Mouse (Mus musculus): ENCODE measurements around the gene Cwc27.

Gene Cwc27

GRCm38 (mm10) chr13:104816635-104817571 is at the start of gene Cwc27:
Gene Cwc27 (minus strand): TSS chr13:104817142.
- peak; percentile 74 for DNase-seq

GRCm38 (mm10) chr13:104866726-104867125 is 49.8 kb upstream of the Cwc27 start:
- no peak for DNase-seq

GRCm38 (mm10) chr13:104863127-104863979 is 46.4 kb upstream of the Cwc27 start, which contains the start of gene Shisal2b:
Gene Shisal2b (minus strand): TSS chr13:104863893.
- DNase-seq, result no peak

- DNase-seq, result no peak
These were observed 36.7 kb upstream of the Cwc27 start for GRCm38 (mm10) chr13:104853645-104854044.

GRCm38 (mm10) chr13:104843295-104844089 is 26.6 kb upstream of the Cwc27 start:
- DNase-seq, result no peak

GRCm38 (mm10) chr13:104841937-104842336 is 25.0 kb upstream of the Cwc27 start:
- no peak for DNase-seq

GRCm38 (mm10) chr13:104837628-104838027 is 20.7 kb upstream of the Cwc27 start:
- no peak for DNase-seq

GRCm38 (mm10) chr13:104832811-104833210 is 15.9 kb upstream of the Cwc27 start:
- DNase-seq, result no peak

- DNase-seq, result no peak
These were observed 8.5 kb upstream of the Cwc27 start for GRCm38 (mm10) chr13:104825470-104825869.

- no peak for DNase-seq
These were observed 5.5 kb upstream of the Cwc27 start for GRCm38 (mm10) chr13:104822411-104822838.

GRCm38 (mm10) chr13:104821908-104822307 is 5.0 kb upstream of the Cwc27 start:
- DNase-seq, result no peak

- no peak for DNase-seq
These were observed 4.2 kb upstream of the Cwc27 start for GRCm38 (mm10) chr13:104821192-104821591.

GRCm38 (mm10) chr13:104817696-104818095 is 754 bp upstream of the Cwc27 start:
- DNase-seq, result no peak

- DNase-seq, result peak; percentile 6
These were observed 690 bp downstream of the Cwc27 start for GRCm38 (mm10) chr13:104816270-104816634.

- no peak for DNase-seq
These were observed 11.3 kb downstream of the Cwc27 start for GRCm38 (mm10) chr13:104805681-104806080.

- DNase-seq, result no peak
These were observed 17.3 kb downstream of the Cwc27 start for GRCm38 (mm10) chr13:104799566-104800182.

- DNase-seq, result no peak
These were observed 17.9 kb downstream of the Cwc27 start for GRCm38 (mm10) chr13:104799067-104799466.

GRCm38 (mm10) chr13:104794421-104794820 is 22.5 kb downstream of the Cwc27 start:
- DNase-seq, result no peak

GRCm38 (mm10) chr13:104792184-104792583 is 24.8 kb downstream of the Cwc27 start, which contains the start of gene Srek1ip1:
Gene Srek1ip1 (plus strand): TSS chr13:104792484.
- no peak for DNase-seq

- DNase-seq, result no peak
These were observed 27.3 kb downstream of the Cwc27 start for GRCm38 (mm10) chr13:104789663-104790062.

- DNase-seq, result no peak
These were observed 29.7 kb downstream of the Cwc27 start for GRCm38 (mm10) chr13:104787260-104787659.

- DNase-seq, result no peak
These were observed 37.8 kb downstream of the Cwc27 start for GRCm38 (mm10) chr13:104779104-104779670.
